Mouse (Mus musculus): ENCODE measurements around the gene Nphp4. TPM values are rescaled to one million over a fixed set of nuclear protein-coding genes. Genes with fewer than 3 reads are reported as not detected.

The Nphp4 gene
- total and polyA plus RNA-seq, 2 experiments from 2014 or later, result 3.9 to 8.7 TPM

GRCm38 (mm10) chr4:152568662-152569395 lies 92.3 kb downstream of the Nphp4 start:
- Histone ChIP-seq H3K9ac (replicated peaks; ENCODE audit: low read length) (peak overlapping the region; percentile 37; the same call in 1 of the 2 replicates), H3K9me3 (ENCODE audit: low read length) (no peaks in the 10 kb centered on the region), H3K4me2 (ENCODE audit: low read depth, low read length) (no peak overlapping the region), H3K4me3 (ENCODE audit: low read length) (no peak overlapping the region), H3K27ac (peak overlapping the region; percentile 60; the same call in 1 of the 2 replicates), H3K36me3 (ENCODE audit: insufficient read depth, low read length) (no peaks in the 10 kb centered on the region), H3K27me3 (ENCODE audit: insufficient read depth, low read length) (no peaks in the 10 kb centered on the region), H3K4me1 (ENCODE audit: insufficient read depth, low read length) (peaks cover 3% of the 10 kb centered on the region; the same call in 1 of the 2 replicates)
- DNase-seq (ENCODE audit: low spot score), result peak; percentile 57
- TF ChIP-seq CTCF (IDR thresholded peaks at IDR 0.05; ENCODE audit: low read depth), result no peak; the same call in 1 of the 2 replicates
- WGBS, result 40% methylated on average over 23 of the region's 23 CpGs
- ATAC-seq, result peak; percentile 50

- no peak overlapping the region for H3K27ac ChIP-seq
- H3K4me2 ChIP-seq (ENCODE audit: low read depth, low read length), result no peak overlapping the region
- no peaks in the 10 kb centered on the region for H3K9me3 ChIP-seq (ENCODE audit: low read length)
- no peak for TF ChIP-seq CTCF (IDR thresholded peaks at IDR 0.05; ENCODE audit: low read depth)
- 0 out of 2 replicates have a peak, but pooled peaks cover 1% of the 10 kb centered on the region for H3K4me1 ChIP-seq (ENCODE audit: insufficient read depth, low read length)
- H3K9ac ChIP-seq (replicated peaks; ENCODE audit: low read length), result no peak overlapping the region
- WGBS, result 42% methylated on average over 12 of the region's 12 CpGs
- H3K4me3 ChIP-seq (ENCODE audit: low read length), result no peak overlapping the region
- DNase-seq (ENCODE audit: low spot score), result no peak
- no peaks in the 10 kb centered on the region for H3K36me3 ChIP-seq (ENCODE audit: insufficient read depth, low read length)
- H3K27me3 ChIP-seq (ENCODE audit: insufficient read depth, low read length), result no peaks in the 10 kb centered on the region
- no peak for ATAC-seq
Observed at GRCm38 (mm10) chr4:152574266-152574665, 97.8 kb downstream of the Nphp4 start.

- Histone ChIP-seq H3K4me1 (ENCODE audit: insufficient read depth, low read length) (no peaks in the 10 kb centered on the region), H3K36me3 (ENCODE audit: insufficient read depth, low read length) (no peaks in the 10 kb centered on the region), H3K4me3 (ENCODE audit: low read length) (no peak overlapping the region), H3K9ac (replicated peaks; ENCODE audit: low read length) (no peak overlapping the region), H3K27me3 (ENCODE audit: insufficient read depth, low read length) (no peaks in the 10 kb centered on the region), H3K9me3 (ENCODE audit: low read length) (no peaks in the 10 kb centered on the region), H3K4me2 (ENCODE audit: low read depth, low read length) (no peak overlapping the region), H3K27ac (no peak overlapping the region)
- DNase-seq (ENCODE audit: low spot score) (peak; percentile 33), ATAC-seq (no peak)
- TF ChIP-seq CTCF (IDR thresholded peaks at IDR 0.05; ENCODE audit: low read depth), result no peak
- WGBS, result 26% methylated on average over 4 of the region's 4 CpGs
Observed at GRCm38 (mm10) chr4:152576826-152577225, 100.3 kb downstream of the Nphp4 start.

DNA sequence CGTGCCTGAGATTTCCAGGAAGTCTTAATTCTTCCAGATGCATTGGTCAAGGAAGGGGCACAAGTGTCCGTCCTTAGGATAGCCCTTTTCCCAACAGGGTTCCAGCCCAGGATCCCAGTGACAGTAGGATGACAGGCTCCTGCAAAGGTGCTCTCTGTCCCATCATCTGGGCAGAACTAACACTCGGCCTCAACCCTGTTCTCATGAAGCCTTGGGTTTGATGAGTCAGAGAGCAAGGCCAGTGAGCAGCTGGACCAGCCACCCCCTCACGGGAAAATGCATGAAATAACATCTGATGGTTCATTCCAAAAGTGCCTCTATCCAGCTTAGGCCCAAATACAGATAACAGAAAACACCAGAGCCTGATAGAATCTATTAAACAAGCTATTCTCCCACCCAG lies 103.5 kb downstream of the Nphp4 start:
- H3K27ac ChIP-seq, result no peak overlapping the region
- WGBS, result 78% methylated on average over 4 of the region's 4 CpGs
- no peak for TF ChIP-seq CTCF (IDR thresholded peaks at IDR 0.05; ENCODE audit: low read depth)
- H3K4me3 ChIP-seq (ENCODE audit: low read length), result no peak overlapping the region
- H3K9ac ChIP-seq (replicated peaks; ENCODE audit: low read length), result no peak overlapping the region
- ATAC-seq (no peak), DNase-seq (ENCODE audit: low spot score) (no peak)
- H3K4me1 ChIP-seq (ENCODE audit: insufficient read depth, low read length), result no peaks in the 10 kb centered on the region
- H3K4me2 ChIP-seq (ENCODE audit: low read depth, low read length), result no peak overlapping the region
- H3K27me3 ChIP-seq (ENCODE audit: insufficient read depth, low read length), result no peaks in the 10 kb centered on the region
- H3K36me3 ChIP-seq (ENCODE audit: insufficient read depth, low read length), result no peaks in the 10 kb centered on the region
- no peaks in the 10 kb centered on the region for H3K9me3 ChIP-seq (ENCODE audit: low read length)

DNA sequence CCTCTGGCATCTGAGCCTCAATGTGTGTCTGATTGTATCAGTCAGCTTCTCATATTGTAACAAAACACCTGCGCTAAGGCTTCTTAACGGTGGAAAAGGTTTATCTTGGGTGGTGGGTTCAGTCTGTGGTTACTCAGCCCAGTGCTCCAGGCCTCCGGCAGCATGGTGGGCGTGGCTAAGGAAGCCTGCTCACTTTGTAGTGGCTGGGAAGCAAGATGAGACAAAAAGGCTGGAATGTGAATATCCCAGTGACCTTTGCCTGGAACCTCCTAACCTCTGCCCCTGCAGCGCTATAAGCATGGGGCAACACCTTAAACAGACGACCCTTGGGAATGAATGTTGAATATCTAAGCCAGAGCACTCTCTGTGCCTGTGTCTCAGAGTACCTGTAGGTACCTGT lies 105.7 kb downstream of the Nphp4 start:
- H3K9ac ChIP-seq (replicated peaks; ENCODE audit: low read length), result no peak overlapping the region
- H3K36me3 ChIP-seq (ENCODE audit: insufficient read depth, low read length), result no peaks in the 10 kb centered on the region
- H3K27me3 ChIP-seq (ENCODE audit: insufficient read depth, low read length), result no peaks in the 10 kb centered on the region
- WGBS, result 39% methylated on average over 6 of the region's 6 CpGs
- ATAC-seq (no peak), DNase-seq (ENCODE audit: low spot score) (no peak)
- H3K9me3 ChIP-seq (ENCODE audit: low read length), result no peaks in the 10 kb centered on the region
- H3K4me2 ChIP-seq (ENCODE audit: low read depth, low read length), result no peak overlapping the region
- TF ChIP-seq CTCF (IDR thresholded peaks at IDR 0.05; ENCODE audit: low read depth), result no peak
- no peaks in the 10 kb centered on the region for H3K4me1 ChIP-seq (ENCODE audit: insufficient read depth, low read length)
- H3K4me3 ChIP-seq (ENCODE audit: low read length), result no peak overlapping the region
- no peak overlapping the region for H3K27ac ChIP-seq

DNA sequence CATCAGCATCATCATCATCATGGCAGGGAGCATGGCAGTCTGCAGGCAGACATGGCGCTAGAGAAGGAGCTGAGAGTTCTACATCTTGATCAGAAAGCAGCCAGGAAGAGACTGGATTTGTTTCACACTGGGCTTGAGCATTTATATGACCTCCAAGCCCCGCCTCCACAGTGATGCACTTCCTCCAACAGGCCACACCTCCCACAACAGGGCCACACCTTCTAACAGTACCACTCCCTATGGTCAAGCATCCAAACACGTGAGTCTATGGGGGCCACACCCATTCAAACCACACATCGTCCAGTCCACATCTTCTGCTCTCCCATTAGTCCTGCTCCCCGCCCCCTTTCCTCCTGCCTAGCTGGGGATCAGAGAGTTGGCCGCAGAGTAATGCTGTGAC lies 107.1 kb downstream of the Nphp4 start:
- 71% methylated on average over 6 of the region's 6 CpGs for WGBS
- H3K4me1 ChIP-seq (ENCODE audit: insufficient read depth, low read length), result no peaks in the 10 kb centered on the region
- DNase-seq (ENCODE audit: low spot score) (no peak), ATAC-seq (no peak)
- H3K4me2 ChIP-seq (ENCODE audit: low read depth, low read length), result no peak overlapping the region
- H3K9me3 ChIP-seq (ENCODE audit: low read length), result no peaks in the 10 kb centered on the region
- no peaks in the 10 kb centered on the region for H3K36me3 ChIP-seq (ENCODE audit: insufficient read depth, low read length)
- H3K4me3 ChIP-seq (ENCODE audit: low read length), result no peak overlapping the region
- no peak overlapping the region for H3K27ac ChIP-seq
- H3K9ac ChIP-seq (replicated peaks; ENCODE audit: low read length), result no peak overlapping the region
- H3K27me3 ChIP-seq (ENCODE audit: insufficient read depth, low read length), result no peaks in the 10 kb centered on the region
- TF ChIP-seq CTCF (IDR thresholded peaks at IDR 0.05; ENCODE audit: low read depth), result no peak

GRCm38 (mm10) chr4:152585526-152585925 lies 109.0 kb downstream of the Nphp4 start:
- WGBS, result 55% methylated on average over 15 of the region's 15 CpGs
- ATAC-seq (no peak), DNase-seq (ENCODE audit: low spot score) (no peak)
- Histone ChIP-seq H3K4me3 (ENCODE audit: low read length) (no peak overlapping the region), H3K4me2 (ENCODE audit: low read depth, low read length) (no peak overlapping the region), H3K27me3 (ENCODE audit: insufficient read depth, low read length) (no peaks in the 10 kb centered on the region), H3K9ac (replicated peaks; ENCODE audit: low read length) (no peak overlapping the region), H3K9me3 (ENCODE audit: low read length) (no peaks in the 10 kb centered on the region), H3K36me3 (ENCODE audit: insufficient read depth, low read length) (no peaks in the 10 kb centered on the region), H3K4me1 (ENCODE audit: insufficient read depth, low read length) (no peaks in the 10 kb centered on the region), H3K27ac (no peak overlapping the region)
- no peak for TF ChIP-seq CTCF (IDR thresholded peaks at IDR 0.05; ENCODE audit: low read depth)
